Mouse (Mus musculus): ENCODE data around the gene Atp2c2.
A peak's percentile ranks its signal among the peaks of the same experiment; 100 is the strongest.

Gene Atp2c2

DNA sequence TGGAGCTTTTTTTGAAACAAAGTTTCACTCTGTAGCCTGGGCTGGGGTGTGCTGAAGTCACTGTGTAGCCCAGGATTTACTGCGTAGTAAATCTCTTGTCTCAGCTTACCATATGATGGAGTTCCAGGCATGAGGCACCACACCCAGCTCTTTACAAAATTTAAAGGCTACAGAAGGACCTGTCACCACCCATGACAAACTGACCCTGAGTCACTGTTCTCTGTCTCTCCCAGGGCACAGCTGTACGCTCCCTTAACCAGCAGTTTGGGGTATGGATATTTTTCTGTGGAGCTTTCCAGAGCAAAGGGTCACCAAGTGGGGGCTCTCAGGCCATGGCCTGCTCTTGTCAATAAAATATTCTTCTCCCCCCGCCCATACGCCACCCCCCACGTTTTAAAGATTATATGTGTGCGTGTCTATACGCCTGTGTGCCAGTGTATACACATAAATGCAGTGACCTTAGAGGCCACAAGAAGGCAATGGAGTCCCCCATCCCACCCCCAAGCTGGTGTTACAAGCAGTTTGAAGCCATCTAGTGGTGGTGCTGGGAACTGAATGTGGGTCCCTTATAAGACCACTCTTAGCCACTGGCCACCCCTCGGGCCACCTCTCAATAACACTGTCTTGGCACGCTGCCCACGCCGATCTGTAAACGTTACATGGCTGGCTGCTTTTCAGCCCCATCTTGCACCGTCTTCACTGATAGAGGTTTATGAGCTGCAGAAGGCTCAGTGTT is 43.6 kb downstream of the Atp2c2 start:
- DNase-seq (ENCODE audit: low spot score), result no peak

DNA sequence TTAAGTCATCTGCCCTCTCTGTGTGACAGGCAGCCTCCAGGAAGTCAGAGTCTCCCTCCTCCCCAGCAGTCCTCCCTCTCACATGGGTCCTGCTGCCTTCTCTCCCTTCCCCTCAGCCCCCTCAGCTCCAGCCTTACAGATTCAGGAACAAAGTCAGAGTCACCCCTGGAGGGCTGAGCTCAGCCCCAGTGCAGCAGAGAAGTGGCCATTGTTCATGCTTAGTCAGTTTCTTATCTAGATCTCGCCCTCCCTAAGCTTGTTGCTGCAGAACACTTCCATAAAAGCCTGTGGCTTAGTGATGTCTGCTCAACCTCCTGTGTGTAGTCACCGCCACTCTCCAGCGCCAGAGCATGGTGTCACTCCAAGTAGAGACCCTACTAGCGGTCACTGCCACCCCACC is 44.8 kb downstream of the Atp2c2 start:
- no peak for DNase-seq (ENCODE audit: low spot score)

DNA sequence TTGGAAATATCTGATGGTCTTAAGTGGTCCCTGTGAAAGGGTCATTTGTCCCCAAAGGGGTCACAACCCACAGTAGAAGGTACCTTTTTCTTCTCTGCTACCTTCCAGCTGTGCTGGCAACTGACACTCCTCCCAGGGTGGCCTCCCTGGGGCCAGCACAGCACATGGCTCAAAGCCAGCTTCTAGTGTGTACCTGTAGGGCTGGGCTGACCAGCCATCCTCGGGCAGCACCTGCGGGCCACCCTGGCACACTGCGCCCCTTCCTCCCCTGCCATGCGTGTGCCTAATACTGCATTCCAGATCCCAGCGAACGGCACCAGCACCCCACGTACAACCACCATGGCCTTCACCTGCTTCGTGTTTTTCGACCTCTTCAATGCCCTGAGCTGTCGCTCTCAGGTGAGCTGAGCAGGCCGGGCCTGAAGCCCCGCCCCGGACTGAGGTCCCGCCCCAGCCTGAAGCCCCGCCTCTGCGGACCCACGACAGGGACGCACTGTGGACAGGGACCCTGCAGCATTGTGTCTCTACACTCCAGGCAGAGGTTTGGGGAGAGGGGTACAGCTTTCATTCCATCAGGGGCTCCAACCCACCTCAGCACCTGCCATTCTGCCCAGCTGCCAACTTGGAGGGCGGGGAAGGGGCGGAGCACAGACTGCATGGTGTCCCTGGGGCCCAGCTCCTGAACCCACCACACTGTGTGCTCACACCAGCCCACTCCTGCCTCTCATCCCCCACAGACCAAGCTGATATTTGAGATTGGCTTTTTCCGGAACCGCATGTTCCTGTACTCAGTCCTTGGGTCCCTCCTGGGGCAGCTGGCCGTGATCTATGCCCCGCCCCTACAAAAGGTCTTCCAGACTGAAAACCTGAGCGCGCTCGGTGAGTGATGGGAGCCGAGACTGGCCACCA is 55.7 kb downstream of the Atp2c2 start:
- no peak for DNase-seq (ENCODE audit: low spot score)

DNA sequence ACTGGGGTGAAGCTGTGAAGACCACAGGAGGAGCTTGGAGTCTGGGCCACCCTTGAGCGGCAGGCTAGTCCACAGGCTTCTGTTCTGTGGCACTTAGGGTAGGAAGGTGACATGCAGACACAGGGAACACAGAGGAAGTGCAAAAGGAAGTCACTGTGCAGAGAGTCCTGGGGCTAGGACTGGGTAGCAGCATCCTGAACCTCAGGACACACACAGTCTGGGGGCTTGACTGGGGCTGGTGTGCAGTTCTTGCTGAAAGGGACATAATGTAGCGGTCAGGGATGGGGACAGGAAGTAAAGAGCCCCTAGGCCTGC is 56.3 kb downstream of the Atp2c2 start:
- no peak for DNase-seq (ENCODE audit: low spot score)

DNA sequence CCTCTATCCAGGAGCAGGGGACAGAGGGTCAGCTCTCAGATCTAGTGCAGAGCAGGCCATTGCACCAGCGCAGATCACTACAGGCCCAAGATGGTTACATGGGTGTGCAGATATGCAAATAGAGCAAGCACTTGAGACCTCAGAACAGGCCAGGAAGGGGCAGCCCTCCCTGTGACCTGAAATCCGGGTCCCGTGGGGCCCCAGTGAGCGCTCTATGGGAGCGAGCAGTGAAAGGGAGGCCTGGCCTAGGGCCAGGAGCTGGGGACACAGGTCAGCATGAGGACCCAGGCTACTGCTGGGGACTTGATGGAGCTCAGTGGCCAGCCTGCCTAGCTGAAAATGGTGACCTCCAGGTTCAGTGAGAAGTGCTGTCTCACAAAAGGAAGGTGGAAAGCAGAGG is 56.7 kb downstream of the Atp2c2 start:
- DNase-seq (ENCODE audit: low spot score), result no peak

GRCm38 (mm10) chr8:119761692-119762091 is 61.9 kb downstream of the Atp2c2 start:
- DNase-seq (ENCODE audit: low spot score), result no peak

- DNase-seq (ENCODE audit: low spot score), result no peak
These were observed 62.7 kb downstream of the Atp2c2 start for GRCm38 (mm10) chr8:119762226-119763220.

DNA sequence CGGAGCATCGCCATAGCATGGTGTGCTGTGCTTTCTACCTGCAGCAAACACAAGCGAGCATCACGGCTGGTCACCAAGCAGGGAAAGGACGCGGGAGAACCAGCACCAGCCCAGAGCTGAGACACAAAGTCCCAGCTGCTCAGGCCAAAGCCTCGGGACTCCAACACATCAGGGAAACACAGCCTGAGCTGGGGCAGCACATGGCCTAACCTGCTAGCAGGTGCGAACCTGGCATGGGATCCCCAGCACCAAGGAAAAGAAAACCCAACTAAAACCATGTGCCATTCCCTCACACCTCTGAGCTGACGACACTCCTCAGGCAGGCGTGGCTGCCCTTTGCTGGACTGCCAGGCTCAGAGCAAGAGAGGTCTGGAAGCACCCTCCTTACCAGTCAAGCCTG is 65.5 kb downstream of the Atp2c2 start:
- DNase-seq (ENCODE audit: low spot score), result no peak

- DNase-seq (ENCODE audit: low spot score), result no peak
These were observed 66.1 kb downstream of the Atp2c2 start for GRCm38 (mm10) chr8:119765761-119766444.

DNA sequence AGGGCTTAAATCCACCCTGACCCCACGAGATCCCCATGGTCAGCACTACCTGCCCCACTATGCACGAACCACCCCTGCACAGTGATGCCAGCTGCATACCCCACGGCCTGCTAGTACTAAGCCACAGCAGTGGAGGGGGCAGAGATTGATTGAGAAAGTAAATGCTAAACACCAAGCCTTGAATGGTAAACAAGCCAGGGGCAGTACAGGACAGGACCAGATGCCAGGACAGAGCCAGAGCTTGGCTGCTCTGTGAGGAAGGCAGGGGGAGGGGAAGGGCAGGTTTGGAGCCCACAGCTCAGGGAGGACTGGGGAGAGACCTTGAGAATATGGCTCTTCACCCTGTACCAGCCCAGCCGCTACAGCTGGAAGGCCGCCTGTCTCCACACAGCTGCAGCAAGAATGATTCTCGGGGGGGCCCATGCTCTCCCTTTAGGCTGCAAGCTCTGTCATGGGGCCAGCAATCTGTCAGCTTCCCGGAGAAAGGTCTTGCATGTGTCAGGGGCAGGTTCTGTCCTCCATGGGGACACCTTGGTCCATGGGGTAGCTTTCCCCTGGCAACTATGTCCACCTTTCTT is 76.9 kb downstream of the Atp2c2 start:
- DNase-seq (ENCODE audit: low spot score), result no peak

DNA sequence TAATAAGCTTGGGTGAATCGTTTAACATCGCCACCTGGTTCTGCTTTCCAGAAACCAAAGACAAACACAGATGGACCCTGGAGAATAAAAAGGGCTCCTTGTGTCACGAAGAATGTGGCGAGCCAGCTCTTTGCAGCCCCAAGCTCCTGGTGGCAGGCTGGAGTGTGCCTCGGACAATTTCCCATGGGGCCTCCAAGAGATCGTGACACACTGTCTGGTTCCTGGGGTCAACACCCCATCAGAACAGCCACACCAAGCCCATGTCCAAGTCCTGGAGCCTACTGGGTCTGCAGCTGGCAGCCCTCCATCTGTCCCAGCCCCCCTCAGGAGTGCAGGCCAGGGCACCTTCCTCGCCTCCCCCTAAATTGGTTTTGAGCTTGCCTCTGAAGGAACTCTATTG is 78.0 kb downstream of the Atp2c2 start:
- DNase-seq (ENCODE audit: low spot score), result no peak

- peak; percentile 99 for DNase-seq (ENCODE audit: low spot score)
These were observed 78.5 kb downstream of the Atp2c2 start, which contains the start of gene Tldc1 for GRCm38 (mm10) chr8:119778263-119778662. Tldc1 (minus strand) TSS chr8:119778416.

- peak; percentile 82 for DNase-seq (ENCODE audit: low spot score)
These were observed 79.4 kb downstream of the Atp2c2 start for GRCm38 (mm10) chr8:119779013-119779737.

GRCm38 (mm10) chr8:119780402-119781049 is 80.7 kb downstream of the Atp2c2 start:
- no peak for DNase-seq (ENCODE audit: low spot score)

DNA sequence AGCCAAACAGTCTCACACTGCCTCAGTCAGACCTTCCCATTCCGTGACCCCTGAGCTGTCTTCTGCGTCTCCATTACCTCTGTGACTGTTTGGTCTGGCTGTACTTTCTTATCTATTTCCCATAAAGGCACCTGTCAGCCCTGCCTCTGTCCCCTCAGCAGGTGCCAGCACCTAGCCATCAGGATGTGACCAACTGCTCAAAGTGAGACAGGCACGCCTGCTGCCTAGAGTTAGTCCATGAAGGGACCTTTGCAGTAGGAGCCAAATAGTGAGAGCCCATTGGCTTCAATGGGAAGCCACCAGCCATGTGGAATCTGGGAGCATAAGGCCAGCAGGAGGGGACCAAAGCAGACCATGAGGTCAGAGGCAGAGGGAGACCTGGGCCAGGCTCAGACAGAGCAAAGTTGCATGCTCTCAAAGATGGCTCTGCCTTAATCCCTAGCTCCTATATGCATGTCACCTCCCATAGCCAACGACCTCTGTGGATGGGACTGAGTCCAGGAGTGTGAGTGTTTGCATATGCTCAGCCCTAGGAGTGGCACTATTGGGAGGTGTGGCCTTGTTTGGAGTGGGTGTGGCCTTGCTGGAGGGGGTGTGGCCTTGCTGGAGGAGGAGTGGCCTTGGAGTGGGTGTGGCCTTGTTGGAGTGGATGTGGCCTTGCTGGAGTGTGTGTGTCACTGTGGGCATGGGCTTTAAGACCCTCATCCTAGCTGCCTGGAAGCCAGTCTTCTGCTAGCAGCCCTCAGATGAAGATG is 81.5 kb downstream of the Atp2c2 start:
- DNase-seq (ENCODE audit: low spot score), result peak; percentile 40

DNA sequence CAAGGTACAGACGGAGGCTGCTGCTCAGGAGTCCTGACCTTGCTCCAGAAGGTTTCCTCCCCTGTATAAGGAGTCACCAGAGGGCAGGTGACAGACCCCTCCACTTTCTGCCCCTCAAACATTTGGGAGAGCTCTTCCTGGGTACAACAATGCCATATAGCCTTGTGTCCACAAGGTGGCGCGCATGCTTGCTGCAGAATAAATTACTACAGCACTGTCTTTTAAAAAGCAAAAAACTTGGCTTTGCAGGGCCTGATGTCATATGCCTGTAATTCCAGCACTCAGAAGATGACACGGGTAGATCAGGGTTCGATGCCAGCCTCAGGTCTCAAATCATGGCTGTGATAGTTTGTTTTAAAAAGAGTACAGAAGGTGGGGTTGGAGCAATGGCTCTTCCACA is 82.9 kb downstream of the Atp2c2 start:
- DNase-seq (ENCODE audit: low spot score), result peak; percentile 47

DNA sequence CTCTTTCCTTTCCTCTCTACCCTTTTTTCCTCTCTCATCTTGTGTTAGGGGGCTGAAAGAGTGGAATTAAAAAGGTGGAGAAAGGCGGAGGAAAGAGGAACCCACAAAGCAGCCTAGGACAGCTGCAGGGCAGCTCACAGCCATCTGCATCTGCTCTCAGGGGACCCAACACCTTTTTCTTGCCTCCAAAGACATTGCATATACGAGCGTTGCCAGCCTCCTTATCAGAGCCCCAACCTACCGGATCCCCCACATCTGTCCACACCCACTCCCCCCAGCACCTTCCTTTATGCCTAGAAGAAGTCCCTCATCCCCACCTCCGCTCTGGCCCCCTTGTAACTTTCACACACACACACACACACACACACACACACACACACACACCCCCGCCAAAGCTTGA is 83.8 kb downstream of the Atp2c2 start:
- DNase-seq (ENCODE audit: low spot score), result no peak

DNA sequence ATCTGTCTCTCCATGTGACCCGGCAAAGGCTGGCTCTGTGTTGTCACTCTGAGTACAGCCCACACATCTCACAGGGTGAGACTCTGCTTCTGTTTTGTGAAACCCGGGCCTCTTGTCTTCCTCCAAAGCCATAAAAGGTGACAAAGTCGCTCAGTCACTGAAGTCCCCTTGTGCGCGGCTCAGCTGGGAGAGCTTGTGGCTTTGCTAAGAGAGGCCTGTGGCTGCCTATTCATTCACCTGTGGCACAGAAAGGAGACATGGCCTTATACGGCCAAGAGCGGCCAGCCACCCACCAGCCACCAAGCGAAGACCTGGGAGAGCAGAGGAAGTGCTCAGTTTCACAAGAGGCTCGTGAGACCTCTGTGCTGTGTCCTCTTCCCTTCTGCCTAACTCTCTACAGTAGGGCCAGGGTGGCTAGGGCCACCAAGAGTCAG is 84.3 kb downstream of the Atp2c2 start:
- DNase-seq (ENCODE audit: low spot score), result no peak

- DNase-seq (ENCODE audit: low spot score), result no peak
These were observed 84.9 kb downstream of the Atp2c2 start for GRCm38 (mm10) chr8:119784676-119785075.
